Mouse (Mus musculus) kidney, adult 2 months (tissue): ENCODE results near the gene H2-M10.2.

Experiments used
- CTCF ChIP-seq: fragments of 200-500 bp; conservative IDR thresholded peaks from 2 replicates; pipeline ENCODE4 v1.5.1; 2011; ENCODE audit warnings: low read depth, mild to moderate bottlenecking, control low read depth, low read length, moderate library complexity, mixed read lengths; ENCODE audit not compliant: insufficient read depth, insufficient read length
- POLR2A ChIP-seq: fragments of 200-500 bp; IDR thresholded peaks from one replicate; pipeline ENCODE4 v1.6.1; 2011; ENCODE audit warnings: low read depth, low read length, control low read depth

- TF ChIP-seq CTCF (no peak), POLR2A (no peak)
Observed at GRCm38 (mm10) chr17:36326055-36326454, 39.8 kb upstream of the H2-M10.2 start, which contains the start of gene H2-M10.1.
